Mouse (Mus musculus): Measurements from ENCODE around the gene Rilp. TPM values are rescaled to one million over a fixed set of nuclear protein-coding genes. Genes with fewer than 3 reads are reported as not detected.
A peak's percentile ranks its signal among the peaks of the same experiment; 100 is the strongest.

The Rilp gene
- polyA plus RNA-seq, 1 experiment from 2014 or later, result 0.97 TPM

- H3K9ac ChIP-seq (ENCODE audit: low read depth, low read length), result no peak overlapping the region
- ATAC-seq (ENCODE audit: low FRiP score, low TSS enrichment), result no peak
- peaks cover under 1% of the 10 kb centered on the region; the same call in 1 of the 2 replicates for H3K4me1 ChIP-seq (ENCODE audit: control insufficient read depth, insufficient read depth, low read length)
- no peaks in the 10 kb centered on the region for H3K27me3 ChIP-seq (ENCODE audit: control insufficient read depth, insufficient read depth, low read length)
- H3K27ac ChIP-seq (ENCODE audit: low read depth, low read length), result no peak overlapping the region
- 82% methylated on average over 6 of the region's 6 CpGs for WGBS
- no peak overlapping the region for H3K4me3 ChIP-seq (ENCODE audit: low read length)
- no peak overlapping the region for H3K4me2 ChIP-seq (replicated peaks; ENCODE audit: low read depth, low read length)
- H3K36me3 ChIP-seq (ENCODE audit: control insufficient read depth, insufficient read depth, low read length), result no peaks in the 10 kb centered on the region
- no peaks in the 10 kb centered on the region for H3K9me3 ChIP-seq (ENCODE audit: control insufficient read depth, low read length)
These were observed 17.0 kb downstream of the Rilp start for GRCm38 (mm10) chr11:75526943-75527342.

GRCm38 (mm10) chr11:75529771-75530170 is 19.9 kb downstream of the Rilp start:
- H3K4me1 ChIP-seq (ENCODE audit: control insufficient read depth, insufficient read depth, low read length), result peaks cover 10% of the 10 kb centered on the region
- H3K9ac ChIP-seq (ENCODE audit: low read depth, low read length), result no peak overlapping the region
- H3K4me2 ChIP-seq (replicated peaks; ENCODE audit: low read depth, low read length), result no peak overlapping the region
- no peaks in the 10 kb centered on the region for H3K9me3 ChIP-seq (ENCODE audit: control insufficient read depth, low read length)
- ATAC-seq (ENCODE audit: low FRiP score, low TSS enrichment), result no peak
- WGBS, result 54% methylated on average over 4 of the region's 4 CpGs
- H3K36me3 ChIP-seq (ENCODE audit: control insufficient read depth, insufficient read depth, low read length), result no peaks in the 10 kb centered on the region
- no peaks in the 10 kb centered on the region for H3K27me3 ChIP-seq (ENCODE audit: control insufficient read depth, insufficient read depth, low read length)
- H3K4me3 ChIP-seq (ENCODE audit: low read length), result no peak overlapping the region
- no peak overlapping the region for H3K27ac ChIP-seq (ENCODE audit: low read depth, low read length)

GRCm38 (mm10) chr11:75530325-75530724 is 20.4 kb downstream of the Rilp start:
- Histone ChIP-seq H3K4me1 (ENCODE audit: control insufficient read depth, insufficient read depth, low read length) (peaks cover 15% of the 10 kb centered on the region), H3K4me3 (ENCODE audit: low read length) (peak overlapping the region; percentile 59), H3K9ac (ENCODE audit: low read depth, low read length) (peak overlapping the region; percentile 68), H3K27ac (ENCODE audit: low read depth, low read length) (no peak overlapping the region), H3K4me2 (replicated peaks; ENCODE audit: low read depth, low read length) (peak overlapping the region; percentile 96), H3K27me3 (ENCODE audit: control insufficient read depth, insufficient read depth, low read length) (no peaks in the 10 kb centered on the region), H3K9me3 (ENCODE audit: control insufficient read depth, low read length) (no peaks in the 10 kb centered on the region), H3K36me3 (ENCODE audit: control insufficient read depth, insufficient read depth, low read length) (no peaks in the 10 kb centered on the region)
- WGBS, result 0% methylated on average over 10 of the region's 10 CpGs
- ATAC-seq (ENCODE audit: low FRiP score, low TSS enrichment), result peak; percentile 60

- peak overlapping the region; percentile 68 for H3K9ac ChIP-seq (ENCODE audit: low read depth, low read length)
- H3K4me1 ChIP-seq (ENCODE audit: control insufficient read depth, insufficient read depth, low read length), result peaks cover 18% of the 10 kb centered on the region
- ATAC-seq (ENCODE audit: low FRiP score, low TSS enrichment), result no peak; the same call in 1 of the 2 replicates
- no peaks in the 10 kb centered on the region for H3K36me3 ChIP-seq (ENCODE audit: control insufficient read depth, insufficient read depth, low read length)
- no peaks in the 10 kb centered on the region for H3K27me3 ChIP-seq (ENCODE audit: control insufficient read depth, insufficient read depth, low read length)
- peak overlapping the region; percentile 85; the same call in 1 of the 2 replicates for H3K27ac ChIP-seq (ENCODE audit: low read depth, low read length)
- H3K9me3 ChIP-seq (ENCODE audit: control insufficient read depth, low read length), result no peaks in the 10 kb centered on the region
- H3K4me3 ChIP-seq (ENCODE audit: low read length), result peak overlapping the region; percentile 59
- WGBS, result under 1% methylated on average over 30 of the region's 31 CpGs
- peak overlapping the region; percentile 96 for H3K4me2 ChIP-seq (replicated peaks; ENCODE audit: low read depth, low read length)
These were observed 21.0 kb downstream of the Rilp start for GRCm38 (mm10) chr11:75530845-75531373.

GRCm38 (mm10) chr11:75531469-75532242 is 21.8 kb downstream of the Rilp start, which contains the start of gene Slc43a2:
Slc43a2 (plus strand) TSS chr11:75531694.
- Histone ChIP-seq H3K27ac (ENCODE audit: low read depth, low read length) (peak within 1 kb of the TSS; percentile 85), H3K4me1 (ENCODE audit: control insufficient read depth, insufficient read depth, low read length) (peaks cover 18% of the 10 kb centered on the region), H3K4me2 (replicated peaks; ENCODE audit: low read depth, low read length) (peak within 1 kb of the TSS; percentile 96), H3K4me3 (ENCODE audit: low read length) (peak within 1 kb of the TSS; percentile 59), H3K27me3 (ENCODE audit: control insufficient read depth, insufficient read depth, low read length) (no peaks in the 10 kb centered on the region), H3K9me3 (ENCODE audit: control insufficient read depth, low read length) (no peaks in the 10 kb centered on the region), H3K9ac (ENCODE audit: low read depth, low read length) (peak within 1 kb of the TSS; percentile 68), H3K36me3 (ENCODE audit: control insufficient read depth, insufficient read depth, low read length) (no peaks in the 10 kb centered on the region)
- peak; percentile 92 for ATAC-seq (ENCODE audit: low FRiP score, low TSS enrichment)
- whole genome bisulfite sequencing, result under 1% methylated on average over 61 of the region's 62 CpGs

- ATAC-seq (ENCODE audit: low FRiP score, low TSS enrichment), result no peak
- 13% methylated on average over 36 of the region's 38 CpGs for WGBS
- no peaks in the 10 kb centered on the region for H3K36me3 ChIP-seq (ENCODE audit: control insufficient read depth, insufficient read depth, low read length)
- peak overlapping the region; percentile 59 for H3K4me3 ChIP-seq (ENCODE audit: low read length)
- peak overlapping the region; percentile 96 for H3K4me2 ChIP-seq (replicated peaks; ENCODE audit: low read depth, low read length)
- H3K27ac ChIP-seq (ENCODE audit: low read depth, low read length), result peak overlapping the region; percentile 11; the same call in 1 of the 2 replicates
- H3K9ac ChIP-seq (ENCODE audit: low read depth, low read length), result peak overlapping the region; percentile 68
- H3K27me3 ChIP-seq (ENCODE audit: control insufficient read depth, insufficient read depth, low read length), result no peaks in the 10 kb centered on the region
- H3K4me1 ChIP-seq (ENCODE audit: control insufficient read depth, insufficient read depth, low read length), result peaks cover 18% of the 10 kb centered on the region
- no peaks in the 10 kb centered on the region for H3K9me3 ChIP-seq (ENCODE audit: control insufficient read depth, low read length)
These were observed 22.7 kb downstream of the Rilp start for GRCm38 (mm10) chr11:75532340-75533277.

- H3K36me3 ChIP-seq (ENCODE audit: control insufficient read depth, insufficient read depth, low read length), result no peaks in the 10 kb centered on the region
- no peak for ATAC-seq (ENCODE audit: low FRiP score, low TSS enrichment)
- H3K4me3 ChIP-seq (ENCODE audit: low read length), result peak overlapping the region; percentile 59; the same call in 1 of the 2 replicates
- H3K4me2 ChIP-seq (replicated peaks; ENCODE audit: low read depth, low read length), result peak overlapping the region; percentile 15; the same call in 1 of the 2 replicates
- no peak overlapping the region for H3K27ac ChIP-seq (ENCODE audit: low read depth, low read length)
- H3K27me3 ChIP-seq (ENCODE audit: control insufficient read depth, insufficient read depth, low read length), result no peaks in the 10 kb centered on the region
- H3K9ac ChIP-seq (ENCODE audit: low read depth, low read length), result no peak overlapping the region
- H3K4me1 ChIP-seq (ENCODE audit: control insufficient read depth, insufficient read depth, low read length), result peaks cover 26% of the 10 kb centered on the region
- no peaks in the 10 kb centered on the region for H3K9me3 ChIP-seq (ENCODE audit: control insufficient read depth, low read length)
- 65% methylated on average over 6 of the region's 6 CpGs for WGBS
These were observed 23.6 kb downstream of the Rilp start for GRCm38 (mm10) chr11:75533314-75534015.

- no peak overlapping the region for H3K27ac ChIP-seq (ENCODE audit: low read depth, low read length)
- no peak for ATAC-seq (ENCODE audit: low FRiP score, low TSS enrichment)
- H3K36me3 ChIP-seq (ENCODE audit: control insufficient read depth, insufficient read depth, low read length), result no peaks in the 10 kb centered on the region
- H3K4me3 ChIP-seq (ENCODE audit: low read length), result no peak overlapping the region
- H3K4me1 ChIP-seq (ENCODE audit: control insufficient read depth, insufficient read depth, low read length), result peaks cover 29% of the 10 kb centered on the region
- H3K27me3 ChIP-seq (ENCODE audit: control insufficient read depth, insufficient read depth, low read length), result no peaks in the 10 kb centered on the region
- no peaks in the 10 kb centered on the region for H3K9me3 ChIP-seq (ENCODE audit: control insufficient read depth, low read length)
- H3K4me2 ChIP-seq (replicated peaks; ENCODE audit: low read depth, low read length), result no peak overlapping the region
- 30% methylated on average over 4 of the region's 4 CpGs for WGBS
- no peak overlapping the region for H3K9ac ChIP-seq (ENCODE audit: low read depth, low read length)
These were observed 24.6 kb downstream of the Rilp start for GRCm38 (mm10) chr11:75534286-75535033.

All from kidney, embryonic 14.5 days (tissue).